Mouse (Mus musculus) adrenal gland, adult 18-20 months (tissue): Measurements from ENCODE around the gene Slco3a1. TPM values are rescaled to one million over a fixed set of nuclear protein-coding genes. Genes with fewer than 3 reads are reported as not detected.

Experiments used
- DNase-seq, 2 experiments: peaks; one replicate each; pipeline ENCODE4 v3.0.0; 2021 to 2022; ENCODE audit warnings: low spot score in 2 of 2
- long read RNA-seq, 2 experiments: library from polyadenylated mRNA; stranded (forward); transcript quantifications; one replicate each; pipeline ENCODE4 v2.0.0; 2021
- total RNA-seq, 2 experiments: library from RNA; stranded (reverse); gene quantifications; 1 replicate in 1 of 2; 2 replicates in 1 of 2; pipeline ENCODE4 v1.2.3; 2021

Gene Slco3a1
- 10 to 100 TPM; 26.8 to 36.1 TPM for total RNA-seq
- long read RNA-seq, experiment 1, full-length matches to known transcripts, result 43 of 49 reads
- long read RNA-seq, experiment 1, partial matches to known transcripts, result 1 of 49 reads
- long read RNA-seq, experiment 1, other reads (novel, unspliced or antisense), result 5 of 49 reads
- long read RNA-seq, experiment 2, full-length matches to known transcripts, result 51 of 72 reads
- long read RNA-seq, experiment 2, partial matches to known transcripts, result 11 of 72 reads
- long read RNA-seq, experiment 2, other reads (novel, unspliced or antisense), result 10 of 72 reads

- DNase-seq, result peak; percentile 73 to 74
These were observed at the start of gene Slco3a1 for GRCm38 (mm10) chr7:74554608-74555311. Slco3a1 (minus strand) TSS chr7:74554780.

DNA sequence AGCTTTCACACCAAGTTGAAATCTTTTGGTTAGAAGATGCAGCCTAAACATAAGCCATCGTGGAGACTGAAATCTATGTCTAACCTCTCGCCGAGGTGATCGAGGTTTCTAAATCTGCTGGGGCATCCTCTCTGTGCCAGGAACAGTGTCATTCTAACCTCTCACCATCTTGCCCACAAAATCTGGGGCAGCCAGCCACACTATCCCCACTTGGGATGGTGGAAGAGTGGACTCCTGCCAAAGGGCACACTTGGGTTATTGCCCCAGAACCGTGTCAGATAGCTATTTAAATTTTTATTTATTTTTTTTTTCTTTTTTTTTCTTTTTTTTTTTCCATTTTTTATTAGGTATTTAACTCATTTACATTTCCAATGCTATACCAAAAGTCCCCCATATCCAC lies 46.4 kb upstream of the Slco3a1 start:
- no peak for DNase-seq

DNA sequence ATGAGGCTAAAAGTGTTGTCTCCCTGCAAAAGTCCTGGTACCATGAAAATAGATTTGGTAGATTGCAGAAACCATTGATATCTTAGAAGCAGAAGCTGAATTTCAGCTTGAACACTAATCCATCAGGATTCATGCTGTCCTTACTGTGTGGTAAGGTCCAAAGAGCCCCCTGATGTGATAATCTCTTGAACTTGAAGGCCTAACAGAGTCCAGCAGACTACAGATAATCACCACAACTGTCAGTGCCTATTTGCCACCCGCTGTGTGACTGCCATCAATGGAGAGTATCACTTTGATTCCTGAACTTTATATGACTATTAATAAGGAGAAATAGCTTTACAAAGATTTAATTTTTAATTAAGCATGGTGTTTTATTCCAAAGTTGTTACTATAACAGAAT lies 24.8 kb upstream of the Slco3a1 start:
- no peak for DNase-seq

DNA sequence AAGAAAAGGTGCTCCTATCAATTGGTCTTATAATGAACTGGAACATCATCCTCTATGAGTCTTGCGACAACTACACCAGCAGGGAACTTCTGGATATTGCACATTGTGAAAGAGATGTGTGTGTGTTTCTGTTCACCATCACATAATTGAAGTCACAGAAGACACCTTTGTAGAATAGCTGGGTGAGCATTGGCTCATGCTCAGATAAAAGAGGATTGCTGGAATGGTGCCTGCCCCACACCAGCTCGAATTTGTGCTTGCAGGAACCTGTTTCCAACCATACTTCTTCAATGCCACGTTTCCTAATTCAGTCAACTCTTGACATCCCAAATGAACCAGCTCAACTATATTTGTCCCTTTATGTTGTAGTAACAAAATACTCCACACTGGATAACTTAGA lies 21.1 kb upstream of the Slco3a1 start:
- no peak for DNase-seq

DNA sequence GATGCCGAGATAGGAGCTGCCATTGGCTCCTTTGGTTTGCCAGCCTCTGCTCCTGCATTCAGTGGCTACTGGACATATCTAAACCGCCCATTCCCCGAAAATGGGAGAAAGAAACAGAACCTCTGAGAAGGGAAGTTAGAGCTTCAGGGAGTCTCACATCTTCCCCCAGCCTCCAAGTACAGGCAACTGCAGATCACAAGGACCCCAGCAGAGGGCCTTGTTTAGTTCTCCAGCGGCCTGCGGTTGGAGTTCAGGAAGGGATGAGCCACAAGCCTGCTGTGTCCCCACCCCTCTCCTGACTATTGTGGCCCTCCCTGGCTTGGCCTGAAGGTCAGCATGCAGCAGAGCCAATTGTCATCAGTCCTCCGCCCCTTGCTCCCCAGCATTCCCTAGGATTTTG lies 836 bp upstream of the Slco3a1 start:
- peak; percentile 52 to 59 for DNase-seq

DNA sequence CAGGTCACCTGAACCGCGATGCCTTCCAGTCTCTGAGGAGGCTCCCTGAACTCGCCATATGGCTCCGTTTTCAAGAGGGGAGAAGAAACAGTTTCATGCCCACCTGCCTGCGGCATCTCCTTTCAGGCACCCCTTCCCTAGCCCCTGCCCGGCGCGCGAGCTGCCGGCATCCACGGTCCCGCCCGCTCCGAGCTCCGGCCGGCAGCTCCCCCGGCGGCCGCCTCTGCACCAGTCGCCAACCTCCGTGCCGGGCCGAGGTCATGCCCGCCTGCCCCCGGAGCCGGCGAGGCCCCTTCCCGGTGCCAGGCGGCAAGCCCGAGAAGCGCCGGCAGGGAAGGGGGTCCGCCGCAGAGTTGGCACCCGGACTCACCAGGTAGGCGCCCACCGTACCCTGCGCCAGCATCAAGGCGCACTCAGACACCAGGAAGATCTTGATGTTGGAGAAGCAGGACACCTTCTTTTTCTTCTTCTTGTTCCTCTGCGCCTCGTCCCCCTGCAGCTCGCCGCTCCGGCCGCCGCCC lies 479 bp downstream of the Slco3a1 start:
- peak; percentile 57 to 65 for DNase-seq

- DNase-seq, result no peak
These were observed 1.4 kb downstream of the Slco3a1 start for GRCm38 (mm10) chr7:74553111-74553650.

GRCm38 (mm10) chr7:74552546-74552945 lies 2.0 kb downstream of the Slco3a1 start:
- DNase-seq, result no peak

- no peak for DNase-seq
These were observed 2.6 kb downstream of the Slco3a1 start for GRCm38 (mm10) chr7:74552000-74552358.

- no peak for DNase-seq
These were observed 3.1 kb downstream of the Slco3a1 start for GRCm38 (mm10) chr7:74551338-74551999.

DNA sequence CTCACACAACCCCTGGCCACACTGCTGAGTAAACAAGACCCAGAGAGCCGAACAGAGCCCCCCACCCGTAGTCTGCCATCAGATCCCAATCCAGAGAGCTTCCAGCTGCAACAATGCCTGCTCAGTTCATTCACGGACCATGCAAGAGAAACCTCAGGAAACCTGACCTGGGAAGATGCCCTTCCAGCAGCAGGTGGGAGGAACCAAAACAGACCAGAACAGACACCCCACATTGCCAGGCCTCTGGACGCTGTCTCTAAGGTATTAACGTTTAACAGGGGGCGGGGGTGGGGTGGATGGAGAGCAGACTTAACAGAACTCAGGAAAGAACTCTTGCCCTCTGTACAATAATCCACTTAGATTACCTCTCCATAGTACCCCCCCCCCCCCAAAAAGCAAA lies 4.9 kb downstream of the Slco3a1 start:
- DNase-seq, result no peak

- DNase-seq, result no peak
These were observed 5.5 kb downstream of the Slco3a1 start for GRCm38 (mm10) chr7:74549013-74549582.

DNA sequence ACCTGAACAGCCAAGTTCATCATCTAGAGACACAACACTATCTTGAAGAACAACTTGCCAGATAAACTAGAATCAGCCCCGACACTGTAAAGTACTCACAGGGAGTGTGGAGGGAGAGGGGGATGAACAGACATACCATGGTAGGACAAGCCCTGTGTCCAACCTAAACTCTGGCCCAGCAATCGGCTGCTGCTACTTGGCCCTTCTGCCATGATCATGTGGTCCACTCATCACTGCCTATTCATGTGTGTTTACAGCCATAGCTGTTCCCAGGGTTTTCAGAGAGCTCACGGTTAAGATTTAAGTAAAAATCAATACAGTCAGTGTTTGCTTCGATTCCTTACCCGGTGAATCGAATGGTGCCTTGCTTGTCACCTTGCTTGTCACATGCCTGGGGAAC lies 7.9 kb downstream of the Slco3a1 start:
- no peak for DNase-seq

DNA sequence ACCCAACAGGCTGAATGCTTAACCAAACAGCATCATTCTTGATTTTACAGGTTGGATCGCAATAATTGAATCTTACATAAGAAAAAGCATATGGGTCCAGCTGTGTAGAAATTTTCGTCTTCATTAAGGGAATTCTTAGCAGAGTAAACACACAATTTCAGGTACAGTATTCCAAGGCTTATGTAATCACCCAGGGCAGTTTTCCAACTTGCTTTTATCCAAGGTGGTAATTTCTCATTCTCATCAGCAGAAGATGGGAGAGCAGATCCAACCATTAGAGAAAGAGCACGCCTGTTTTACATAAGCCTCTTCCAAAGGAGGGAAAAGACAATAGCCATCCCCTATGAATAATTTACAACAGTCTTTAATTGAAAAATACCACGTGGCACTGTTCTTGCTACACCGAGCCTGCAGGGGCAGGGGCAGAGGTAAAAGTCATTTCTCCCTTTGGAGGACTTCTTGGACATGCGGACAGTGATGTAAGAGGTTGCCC lies 9.0 kb downstream of the Slco3a1 start:
- no peak for DNase-seq

DNA sequence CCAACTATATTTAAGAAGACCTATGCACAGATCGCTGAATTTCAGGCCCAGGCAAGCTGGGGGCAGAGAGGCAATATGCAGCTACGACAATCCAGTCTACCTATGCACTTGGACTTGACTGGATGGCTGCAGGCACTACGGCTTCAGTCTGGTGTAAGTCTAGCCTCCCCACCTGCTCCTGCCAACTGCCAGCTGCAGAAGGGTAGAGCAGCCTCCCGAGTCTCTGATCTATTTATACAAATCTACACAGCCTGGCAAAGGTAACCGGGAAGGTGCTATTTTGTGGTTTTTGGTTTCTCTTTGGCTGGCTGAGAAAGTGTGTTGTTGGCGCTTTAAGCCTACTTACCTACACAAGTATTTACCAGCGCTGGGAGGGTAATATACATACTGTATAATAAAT lies 10.3 kb downstream of the Slco3a1 start:
- DNase-seq, result no peak

DNA sequence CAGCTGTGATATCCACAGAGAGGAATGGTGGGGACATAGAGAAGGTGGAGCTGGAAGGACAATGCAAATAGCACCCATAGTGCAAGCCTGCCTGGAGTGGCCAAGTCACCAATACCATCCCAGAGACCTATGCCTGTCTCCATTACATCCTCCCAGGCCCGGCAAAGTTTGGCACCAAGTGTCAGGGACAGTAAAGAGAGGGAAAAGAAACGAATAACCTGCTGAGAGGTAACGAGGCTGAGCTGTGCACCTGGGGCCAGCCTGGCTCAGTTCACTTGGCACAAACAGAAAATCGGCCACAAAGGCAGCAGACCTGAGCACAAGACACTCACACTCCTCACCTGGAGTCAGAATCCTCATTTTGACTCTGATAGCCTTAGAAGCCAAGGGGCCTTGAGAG lies 12.6 kb downstream of the Slco3a1 start:
- no peak for DNase-seq

DNA sequence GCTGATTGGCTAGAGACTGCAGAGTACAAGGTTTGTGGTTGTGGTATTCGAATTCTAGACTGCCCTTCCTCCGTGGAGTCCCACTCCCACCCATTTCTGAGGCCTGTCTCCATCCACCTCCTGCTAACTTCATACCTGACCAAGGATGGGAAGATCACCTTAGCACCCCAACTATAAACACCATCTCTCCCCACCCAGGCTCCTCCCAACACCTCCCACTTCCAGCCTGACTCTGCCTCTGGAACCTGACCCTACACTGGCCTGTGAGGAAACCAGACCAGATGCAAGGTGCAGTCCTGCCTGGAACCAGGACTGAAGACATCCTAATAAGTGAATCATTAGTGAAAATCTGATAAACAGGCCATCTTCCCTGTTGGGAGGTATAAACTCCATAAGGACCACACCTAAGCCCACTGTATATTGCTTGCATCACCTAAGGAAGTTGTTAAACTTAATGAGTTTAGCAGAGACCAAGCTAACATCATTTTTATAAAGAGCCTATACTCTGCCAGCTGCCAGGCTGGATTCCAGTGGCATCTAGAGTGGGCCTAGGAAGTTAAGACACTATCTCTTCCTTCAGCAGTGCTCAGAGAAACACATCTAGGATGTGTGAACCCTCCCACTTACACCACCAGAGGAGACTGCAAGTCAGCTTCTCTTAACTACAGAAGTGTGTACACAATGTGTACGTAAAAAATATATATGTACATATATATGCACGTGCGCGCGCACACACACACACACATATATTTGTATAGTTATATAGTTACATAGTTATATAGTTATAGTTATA lies 13.5 kb downstream of the Slco3a1 start:
- no peak for DNase-seq

DNA sequence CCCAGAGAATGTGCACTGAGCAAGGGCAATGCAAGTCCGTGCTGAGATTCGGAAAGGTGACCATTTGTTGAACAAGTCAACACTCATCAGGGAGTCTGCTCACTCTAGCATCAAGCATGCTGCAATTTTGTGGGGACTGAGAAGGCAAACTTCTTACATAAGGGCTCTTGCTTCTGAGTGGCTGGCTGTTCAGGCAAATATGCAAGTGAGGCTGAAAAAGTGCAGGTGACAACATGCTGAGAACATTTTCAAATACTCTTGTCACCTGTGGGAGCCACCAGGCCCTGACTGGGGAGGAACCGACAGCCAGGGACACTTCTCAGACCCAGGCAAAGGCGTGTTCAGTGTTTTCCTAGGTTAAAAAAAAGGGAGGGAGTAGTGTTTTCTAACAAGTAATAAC lies 18.4 kb downstream of the Slco3a1 start:
- DNase-seq, result no peak

DNA sequence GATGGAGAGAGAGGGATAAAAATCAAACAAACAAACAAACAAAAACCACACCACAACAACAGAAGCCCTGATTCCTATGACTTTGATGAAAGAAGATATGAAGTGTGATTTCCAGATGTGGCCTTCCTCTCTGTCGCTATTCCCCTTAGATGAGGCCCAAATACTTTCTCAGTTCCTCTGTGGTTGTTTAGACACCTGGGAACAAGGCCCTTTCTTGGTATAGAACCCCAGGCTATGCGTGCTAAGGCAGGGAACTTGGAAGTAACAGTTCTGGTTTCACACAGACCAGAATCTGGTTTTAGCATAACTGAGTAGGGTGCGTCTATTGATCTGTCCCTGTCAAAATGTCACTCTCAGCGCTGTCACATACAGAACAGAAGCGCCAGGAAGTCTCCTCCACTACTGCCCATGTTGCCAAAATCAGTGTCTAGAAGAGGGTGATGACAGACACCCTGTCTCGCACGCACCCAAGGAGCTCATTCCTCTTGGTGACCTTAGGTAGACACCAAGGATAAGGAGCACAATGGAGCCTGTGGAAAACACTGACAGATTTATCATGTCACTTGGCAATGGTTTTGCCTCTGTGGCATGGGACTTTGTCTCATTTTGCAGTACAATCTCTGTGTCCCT lies 23.0 kb downstream of the Slco3a1 start:
- no peak for DNase-seq

GRCm38 (mm10) chr7:74529877-74530276 lies 24.7 kb downstream of the Slco3a1 start:
- no peak for DNase-seq
